Mouse (Mus musculus) small intestine, adult 2 months (tissue): ENCODE data around the gene Mapk8ip1. TPM values are rescaled to one million over a fixed set of nuclear protein-coding genes. Genes with fewer than 3 reads are reported as not detected.
A peak's percentile ranks its signal among the peaks of the same experiment; 100 is the strongest.

Experiments used
- H3K27ac ChIP-seq: fragments of 200-500 bp; 2 replicates; pipeline ENCODE4 v1.5.1; 2012; ENCODE audit warnings: low read depth, low read length, control low read depth, inconsistent platforms; ENCODE audit not compliant: insufficient read depth
- H3K27me3 ChIP-seq: fragments of 200-500 bp; 2 replicates; pipeline ENCODE4 v1.6.1; 2012; ENCODE audit warnings: mild to moderate bottlenecking, moderate library complexity, low read length, inconsistent platforms; ENCODE audit not compliant: control insufficient read depth, insufficient read depth
- H3K36me3 ChIP-seq: fragments of 200-500 bp; 2 replicates; pipeline ENCODE4 v1.6.1; 2012; ENCODE audit warnings: mild to moderate bottlenecking, low read length, control low read depth, inconsistent platforms; ENCODE audit not compliant: control insufficient read depth, insufficient read depth
- H3K4me1 ChIP-seq: fragments of 200-500 bp; 2 replicates; pipeline ENCODE4 v1.6.1; 2012; ENCODE audit warnings: low read length, inconsistent platforms, mixed read lengths; ENCODE audit not compliant: control insufficient read depth, insufficient read depth, insufficient read length
- H3K4me3 ChIP-seq: fragments of 200-500 bp; 2 replicates; pipeline ENCODE4 v1.5.1; 2012; ENCODE audit warnings: low read depth, mild to moderate bottlenecking, control low read depth, inconsistent platforms, low read length, moderate library complexity
- CTCF ChIP-seq: fragments of 200-500 bp; IDR thresholded peaks from 2 replicates; pipeline ENCODE4 v1.5.1; 2012; ENCODE audit warnings: low read depth, mild to moderate bottlenecking, control low read depth, inconsistent platforms, low read length, moderate library complexity, mixed read lengths; ENCODE audit not compliant: insufficient replicate concordance, insufficient read length; ENCODE audit errors: extremely low read depth
- POLR2A ChIP-seq: fragments of 200-500 bp; IDR thresholded peaks from 2 replicates; pipeline ENCODE4 v1.6.1; 2012; ENCODE audit warnings: low read depth, mild to moderate bottlenecking, control low read depth, inconsistent platforms, low read length, moderate library complexity
- WGBS: fragments of 180-500 bp; shearing (Covaris S2); methylation state at CpG from one replicate; pipeline ENCODE4 v1.1.7; 2018; 5-methylcytosine and 5-hydroxymethylcytosine counted together
- polyA plus RNA-seq: library from polyadenylated mRNA; depleted of rRNA; stranded (reverse); fragments of >200 nt; gene quantifications from 2 replicates; pipeline ENCODE4 v1.2.3, GENCODE M21; 2012

The Mapk8ip1 gene
- polyA plus RNA-seq, 1 experiment, result 4.7 TPM

GRCm38 (mm10) chr2:92425366-92425765 is 24.3 kb upstream of the Mapk8ip1 start:
- Histone ChIP-seq H3K27me3 (no peaks in the 10 kb centered on the region), H3K4me3 (no peak overlapping the region), H3K4me1 (peaks cover 13% of the 10 kb centered on the region), H3K36me3 (peaks cover 30% of the 10 kb centered on the region), H3K27ac (peak overlapping the region; percentile 34)
- 85% methylated on average over 4 of the region's 4 CpGs for WGBS
- TF ChIP-seq CTCF, result no peak
- TF ChIP-seq POLR2A, result no peak

GRCm38 (mm10) chr2:92424462-92425308 is 23.6 kb upstream of the Mapk8ip1 start:
- peaks cover 13% of the 10 kb centered on the region for H3K4me1 ChIP-seq

GRCm38 (mm10) chr2:92423702-92424461 is 22.8 kb upstream of the Mapk8ip1 start:
- no peak for TF ChIP-seq POLR2A
- no peak for TF ChIP-seq CTCF
- Histone ChIP-seq H3K4me1 (peaks cover 13% of the 10 kb centered on the region), H3K27ac (peak overlapping the region; percentile 80), H3K27me3 (no peaks in the 10 kb centered on the region), H3K36me3 (peaks cover 38% of the 10 kb centered on the region), H3K4me3 (no peak overlapping the region)
- 45% methylated on average over 9 of the region's 9 CpGs for WGBS

More at GRCm38 (mm10) chr2:92424462-92425308, 23.6 kb upstream of the Mapk8ip1 start:
- H3K27me3 ChIP-seq, result no peaks in the 10 kb centered on the region
- peaks cover 35% of the 10 kb centered on the region for H3K36me3 ChIP-seq
- TF ChIP-seq CTCF (no peak), POLR2A (no peak)
- H3K27ac ChIP-seq, result peak overlapping the region; percentile 80
- WGBS, result 73% methylated on average over 9 of the region's 9 CpGs
- H3K4me3 ChIP-seq, result no peak overlapping the region

DNA sequence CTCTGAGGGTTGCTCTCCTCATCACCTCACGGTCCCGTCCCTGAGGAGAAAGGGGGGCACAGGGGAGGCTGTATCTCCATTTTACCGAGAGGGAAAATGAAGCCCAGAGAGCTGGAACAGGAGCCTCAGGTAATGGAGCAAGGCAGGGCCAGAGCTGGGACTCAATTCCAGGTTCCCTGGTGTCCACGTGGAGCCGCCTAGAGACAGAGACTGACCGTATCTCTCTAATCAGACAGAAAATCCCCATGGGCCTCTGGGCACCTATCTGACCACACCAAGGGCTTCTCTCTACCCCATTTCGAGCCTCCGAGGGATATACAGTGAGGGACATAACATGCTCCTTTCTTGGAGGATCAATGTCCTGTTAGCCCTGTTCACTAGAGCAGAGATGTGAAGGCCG is 22.1 kb upstream of the Mapk8ip1 start:
- TF ChIP-seq CTCF (no peak), POLR2A (no peak)
- peaks cover 42% of the 10 kb centered on the region for H3K36me3 ChIP-seq
- peaks cover 13% of the 10 kb centered on the region for H3K4me1 ChIP-seq
- H3K27me3 ChIP-seq, result no peaks in the 10 kb centered on the region
- no peak overlapping the region for H3K4me3 ChIP-seq
- peak overlapping the region; percentile 40; the same call in 1 of the 2 replicates for H3K27ac ChIP-seq
- 94% methylated on average over 9 of the region's 9 CpGs for WGBS

- Histone ChIP-seq H3K4me3 (no peak overlapping the region), H3K27me3 (no peaks in the 10 kb centered on the region), H3K27ac (no peak overlapping the region), H3K36me3 (peaks cover 46% of the 10 kb centered on the region), H3K4me1 (peaks cover 13% of the 10 kb centered on the region)
- TF ChIP-seq CTCF, result peak; percentile 35; the same call in 1 of the 2 replicates
- no peak for TF ChIP-seq POLR2A
- WGBS, result 81% methylated on average over 10 of the region's 10 CpGs
These were observed 21.5 kb upstream of the Mapk8ip1 start for GRCm38 (mm10) chr2:92422388-92423135.

- no peak overlapping the region for H3K27ac ChIP-seq
- TF ChIP-seq CTCF, result no peak
- no peak for TF ChIP-seq POLR2A
- no peak overlapping the region for H3K4me3 ChIP-seq
- 92% methylated on average over 7 of the region's 7 CpGs for WGBS
- H3K27me3 ChIP-seq, result no peaks in the 10 kb centered on the region
- H3K36me3 ChIP-seq, result peaks cover 51% of the 10 kb centered on the region
- peaks cover 12% of the 10 kb centered on the region for H3K4me1 ChIP-seq
These were observed 20.8 kb upstream of the Mapk8ip1 start for GRCm38 (mm10) chr2:92421723-92422387.
